Mouse (Mus musculus) small intestine, adult 10 weeks (tissue): Measurements from ENCODE around the gene Slc6a21. TPM values are rescaled to one million over a fixed set of nuclear protein-coding genes. Genes with fewer than 3 reads are reported as not detected.

ENCODE experiments used
- polyA plus RNA-seq: library from polyadenylated mRNA; stranded (reverse); fragments of 350-450 nt; fragmentation: Illumina TruSeq; extraction: RNeasy Lipid Tissue Mini Kit (QIAGEN cat#74804); gene quantifications from one replicate; pipeline ENCODE4 v1.2.3, GENCODE M21; 2014; ENCODE audit warnings: low replicate concordance

The Slc6a21 gene
- polyA plus RNA-seq, result not detected

DNA sequence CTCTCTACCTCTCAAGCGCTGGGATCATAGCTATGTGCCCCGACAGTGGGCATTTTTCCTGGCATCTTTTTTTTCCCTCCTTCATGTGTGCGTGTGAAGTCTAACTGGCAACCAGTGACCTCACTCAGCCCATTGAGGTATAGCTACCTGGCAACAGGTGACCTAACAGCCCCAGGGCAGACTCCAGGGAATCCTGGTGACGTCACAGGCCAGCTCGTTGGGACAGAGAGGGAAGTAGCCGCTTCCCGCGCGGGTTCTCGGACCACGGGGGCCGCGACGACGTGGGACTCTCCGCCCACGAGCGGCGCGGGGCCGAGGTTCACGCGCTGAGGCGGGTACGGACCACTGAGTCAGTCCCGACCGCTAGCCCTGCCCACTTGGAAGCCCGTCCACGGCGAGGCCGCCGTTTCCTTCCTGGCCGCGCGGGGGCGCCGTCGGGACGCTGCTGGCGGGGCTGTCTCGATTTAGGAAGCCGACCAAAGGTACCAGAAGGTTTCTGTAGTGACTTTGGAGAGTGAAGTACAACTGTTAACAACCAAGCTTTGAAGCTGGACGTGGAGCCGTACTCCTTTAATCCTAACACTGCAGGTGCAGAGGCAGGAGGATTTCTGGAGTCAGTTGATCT, at the start of gene Slc6a21:
Slc6a21 (plus strand) TSS at position 378 of the 625 bp plus-strand sequence.

DNA sequence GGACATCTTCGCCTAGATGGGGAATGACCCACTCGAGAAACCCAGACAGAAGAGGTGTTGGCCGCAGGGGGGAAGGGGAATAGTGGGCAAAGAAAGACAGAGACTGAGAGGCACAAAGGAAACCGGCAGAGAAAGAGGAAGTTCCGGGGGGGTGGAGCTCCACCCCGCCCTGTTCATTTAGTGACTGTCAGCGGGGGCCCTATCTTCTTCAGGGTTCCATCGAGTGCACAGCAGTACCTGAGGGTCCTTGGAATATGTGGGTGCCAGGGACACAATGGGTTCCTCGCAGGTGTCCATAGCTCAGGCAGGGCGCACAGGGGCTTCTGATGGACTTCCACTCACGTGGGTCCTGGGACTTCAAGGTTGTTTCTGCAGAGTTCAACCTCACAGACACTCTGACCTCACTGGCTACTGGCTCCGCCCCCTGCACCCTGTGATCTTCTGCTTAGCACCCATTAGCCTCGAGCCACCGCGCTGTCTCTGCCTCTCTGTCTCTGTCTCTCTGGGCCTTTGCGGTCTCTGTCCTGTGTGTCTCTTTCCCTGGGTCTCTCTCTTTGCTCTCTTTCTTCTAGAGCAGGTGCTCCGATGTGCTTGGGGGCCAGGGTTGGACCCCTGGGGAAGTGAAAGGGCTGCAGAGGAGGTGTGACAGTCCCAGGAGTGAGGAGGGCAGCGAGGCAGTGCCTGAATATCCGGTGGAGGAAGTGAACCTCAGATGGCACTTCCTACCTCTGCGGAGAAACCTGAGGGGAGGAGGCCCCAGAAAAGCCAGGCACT, 38.4 kb upstream of the Slc6a21 start, which contains the start of gene Cd37:
Cd37 (minus strand) TSS at position 393 of the 774 bp plus-strand sequence.

DNA sequence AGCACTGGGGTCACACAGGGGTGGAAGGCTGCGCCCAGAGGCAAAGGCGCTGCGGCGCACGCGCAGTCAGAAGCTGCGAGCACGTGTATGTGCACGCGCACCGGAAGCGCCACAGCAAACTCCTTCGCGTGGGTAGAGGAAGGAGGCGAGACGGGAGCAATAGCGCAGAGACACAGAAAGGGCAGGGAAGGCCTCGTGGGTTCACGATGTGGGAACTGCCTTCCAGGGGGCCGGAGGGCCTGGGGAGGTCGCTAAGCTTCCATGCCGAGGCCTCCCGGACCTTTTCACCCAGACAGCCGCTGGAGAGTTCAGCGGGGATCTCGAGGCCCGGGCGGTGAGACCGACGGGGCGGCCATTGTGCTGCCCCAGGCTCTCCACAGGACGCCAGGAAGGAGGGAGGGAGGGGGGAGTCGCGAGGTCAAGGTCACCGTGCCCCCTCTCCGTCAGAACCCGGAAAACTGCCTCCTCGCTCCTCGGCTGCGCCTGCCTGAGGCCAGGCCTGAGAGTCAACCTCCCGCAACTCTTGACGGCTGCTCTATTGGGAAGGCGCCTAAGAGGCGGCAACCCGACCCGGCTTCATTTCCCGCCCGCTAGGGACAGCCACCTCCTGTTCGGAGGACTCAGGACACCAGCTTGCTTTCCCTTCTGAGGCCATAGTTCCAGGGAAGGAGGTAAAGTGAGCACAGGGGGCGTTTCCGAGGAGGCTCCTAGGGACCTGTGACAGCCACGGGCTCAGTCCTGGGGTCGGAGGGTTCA, 36.5 kb upstream of the Slc6a21 start, which contains the start of gene Slc6a16:
Slc6a16 (plus strand) TSS at position 453 of the 756 bp plus-strand sequence.

DNA sequence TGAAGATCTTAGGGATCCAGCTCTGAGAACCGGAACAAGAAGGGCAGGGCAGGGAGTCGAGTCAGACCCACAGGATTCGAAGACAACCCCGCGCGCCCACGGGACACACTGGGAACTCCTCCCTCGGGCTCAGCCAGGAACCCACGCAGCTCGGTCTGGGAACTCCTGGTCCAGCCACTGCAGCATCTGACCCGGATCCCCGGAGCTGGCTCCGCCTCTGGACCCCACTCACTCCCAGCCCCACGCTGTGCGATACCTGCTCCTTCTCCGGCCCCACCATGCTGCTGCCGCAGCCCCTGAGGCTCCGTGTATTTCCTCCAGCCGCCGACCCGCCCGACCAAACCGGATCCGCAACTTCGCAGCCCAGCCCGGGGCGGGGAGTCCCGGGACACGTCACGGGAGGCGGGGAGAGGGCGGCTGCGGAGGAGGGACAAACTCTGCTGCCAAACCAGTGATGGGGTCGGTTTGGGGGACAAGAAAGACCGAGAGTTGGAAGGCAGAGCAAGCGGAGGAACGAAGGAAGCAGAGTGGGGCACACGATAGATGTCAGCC, 56.2 kb downstream of the Slc6a21 start, which contains the start of gene Trpm4:
Trpm4 (minus strand) TSS at position 350 of the 552 bp plus-strand sequence.

DNA sequence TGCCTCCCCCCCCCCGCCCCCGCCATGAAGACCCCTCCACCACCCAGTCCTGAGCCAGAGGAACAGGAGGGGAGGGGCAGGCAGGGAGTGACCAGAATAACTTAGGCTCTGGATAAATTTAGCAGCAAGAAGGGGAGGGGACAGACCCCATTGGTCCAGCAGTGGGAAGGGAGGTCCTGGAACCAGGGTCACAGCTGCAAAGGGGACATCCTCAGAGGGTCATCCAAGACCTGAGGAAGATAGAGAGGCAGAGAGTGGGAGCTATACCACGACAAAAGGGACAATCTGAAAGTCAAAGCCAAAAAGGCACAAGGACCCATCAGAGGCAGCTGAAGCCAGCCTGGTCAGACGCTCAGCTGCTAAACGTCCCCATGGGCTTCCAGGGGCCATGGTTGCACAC, 57.7 kb downstream of the Slc6a21 start, which contains the start of gene Hrc:
Hrc (plus strand) TSS at position 235 of the 400 bp plus-strand sequence.

Other genes starting within 250 kb of the Slc6a21 start
- not detected for gene Prr12, start 224.6 kb upstream of the Slc6a21 start, polyA plus RNA-seq
- 4.6 TPM for gene Nosip, start 215.1 kb upstream of the Slc6a21 start, polyA plus RNA-seq
- 9.4 TPM for gene Prrg2, start 214.8 kb upstream of the Slc6a21 start, polyA plus RNA-seq
- not detected for gene Rcn3, start 185.3 kb upstream of the Slc6a21 start, polyA plus RNA-seq
- gene Fcgrt, start 173.7 kb upstream of the Slc6a21 start, polyA plus RNA-seq, result 3.7 TPM
- gene Rps11, start 153.1 kb upstream of the Slc6a21 start, polyA plus RNA-seq, result 126 TPM
- 181 TPM for gene Rpl13a, start 148.8 kb upstream of the Slc6a21 start, polyA plus RNA-seq
- gene Gm45713, start 141.3 kb upstream of the Slc6a21 start, polyA plus RNA-seq, result not detected
- 13.9 TPM for gene Flt3l, start 141.1 kb upstream of the Slc6a21 start, polyA plus RNA-seq
- not detected for gene Pih1d1, start 123.2 kb upstream of the Slc6a21 start, polyA plus RNA-seq
- gene Aldh16a1, start 122.9 kb upstream of the Slc6a21 start, polyA plus RNA-seq, result 13.8 TPM
- not detected for gene Slc17a7, start 113.6 kb upstream of the Slc6a21 start, polyA plus RNA-seq
- gene Gfy, start 97.9 kb upstream of the Slc6a21 start, polyA plus RNA-seq, result not detected
- not detected for gene Pth2, start 96.5 kb upstream of the Slc6a21 start, polyA plus RNA-seq
- gene Ccdc155, start 72.6 kb upstream of the Slc6a21 start, polyA plus RNA-seq, result not detected
- not detected for gene Dkkl1, start 65.4 kb upstream of the Slc6a21 start, polyA plus RNA-seq
- 1.7 TPM for gene Tead2, start 61.8 kb upstream of the Slc6a21 start, polyA plus RNA-seq
- 2.0 TPM for gene Cd37, start 38.4 kb upstream of the Slc6a21 start, polyA plus RNA-seq
- not detected for gene Slc6a16, start 36.4 kb upstream of the Slc6a21 start, polyA plus RNA-seq
- 3.0 TPM for gene Trpm4, start 56.3 kb downstream of the Slc6a21 start, polyA plus RNA-seq
- gene Hrc, start 57.8 kb downstream of the Slc6a21 start, polyA plus RNA-seq, result not detected
- not detected for gene Ppfia3, start 89.5 kb downstream of the Slc6a21 start, polyA plus RNA-seq
- gene Lin7b, start 93.1 kb downstream of the Slc6a21 start, polyA plus RNA-seq, result not detected
- 55.6 TPM for gene Snrnp70, start 118.2 kb downstream of the Slc6a21 start, polyA plus RNA-seq
- gene Kcna7, start 128.1 kb downstream of the Slc6a21 start, polyA plus RNA-seq, result not detected
- gene Ntf5, start 136.2 kb downstream of the Slc6a21 start, polyA plus RNA-seq, result not detected
- gene Lhb, start 143.3 kb downstream of the Slc6a21 start, polyA plus RNA-seq, result not detected
- gene Gys1, start 157.3 kb downstream of the Slc6a21 start, polyA plus RNA-seq, result 1.0 TPM
- gene Ruvbl2, start 160.6 kb downstream of the Slc6a21 start, polyA plus RNA-seq, result not detected
- gene Ftl1, start 182.4 kb downstream of the Slc6a21 start, polyA plus RNA-seq, result 6.2 TPM
- 1.2 TPM for gene Bax, start 189.4 kb downstream of the Slc6a21 start, polyA plus RNA-seq
- not detected for gene Tulp2, start 204.4 kb downstream of the Slc6a21 start, polyA plus RNA-seq
- not detected for gene Gm45808, start 209.3 kb downstream of the Slc6a21 start, polyA plus RNA-seq
- 1.6 TPM for gene Dhdh, start 211.3 kb downstream of the Slc6a21 start, polyA plus RNA-seq
- 48.1 TPM for gene Nucb1, start 232.9 kb downstream of the Slc6a21 start, polyA plus RNA-seq
- gene Ppp1r15a, start 248.8 kb downstream of the Slc6a21 start, polyA plus RNA-seq, result 0.59 TPM
- not detected for gene Plekha4, start 248.8 kb downstream of the Slc6a21 start, polyA plus RNA-seq